Mouse (Mus musculus): ENCODE data around the gene Vmn1r44. TPM values are rescaled to one million over a fixed set of nuclear protein-coding genes. Genes with fewer than 3 reads are reported as not detected.
"Not testable (repeated sequence)": the region's sequence is repeated elsewhere in the genome, so short reads cannot be mapped to it uniquely, and the experiment has no call there.

Vmn1r44 gene
- not detected in 2 replicates for polyA plus RNA-seq (2015; fragmentation: Nextera tagmentation; extraction: Ambion mirVana)

- no peak within 1 kb of the TSS for H3K4me3 ChIP-seq (ENCODE audit: low read length)
- no peaks in the 10 kb centered on the region for H3K4me1 ChIP-seq (ENCODE audit: control insufficient read depth, insufficient read depth, low read length)
- no peak for ATAC-seq (replicated peaks; ENCODE audit: extremely low read depth, insufficient read depth, low FRiP score)
- no peak within 1 kb of the TSS for H3K4me2 ChIP-seq (ENCODE audit: low read depth, low read length)
- H3K9ac ChIP-seq (ENCODE audit: low read length), result no peak within 1 kb of the TSS
- H3K9me3 ChIP-seq (replicated peaks; ENCODE audit: control insufficient read depth, low read length), result no peaks in the 10 kb centered on the region; the same call in 1 of the 2 replicates
- no peaks in the 10 kb centered on the region for H3K36me3 ChIP-seq (ENCODE audit: control insufficient read depth, insufficient read depth)
- WGBS, result 63% methylated on average over 1 of the region's 1 CpGs
- no peak within 1 kb of the TSS for H3K27ac ChIP-seq (ENCODE audit: low read length)
- no peaks in the 10 kb centered on the region for H3K27me3 ChIP-seq (ENCODE audit: control insufficient read depth, insufficient read depth, low read length)
Measured at GRCm38 (mm10) chr6:89883360-89883759, at the start of gene Vmn1r44. Gene Vmn1r44 (plus strand): TSS chr6:89883660.

- no peaks in the 10 kb centered on the region for H3K36me3 ChIP-seq (ENCODE audit: control insufficient read depth, insufficient read depth)
- no peak for ATAC-seq (replicated peaks; ENCODE audit: extremely low read depth, insufficient read depth, low FRiP score)
- no peak overlapping the region for H3K27ac ChIP-seq (ENCODE audit: low read length)
- 65% methylated on average over 3 of the region's 3 CpGs for WGBS
- no peak overlapping the region for H3K4me2 ChIP-seq (ENCODE audit: low read depth, low read length)
- H3K4me1 ChIP-seq (ENCODE audit: control insufficient read depth, insufficient read depth, low read length), result no peaks in the 10 kb centered on the region
- H3K4me3 ChIP-seq (ENCODE audit: low read length), result no peak overlapping the region
- no peaks in the 10 kb centered on the region for H3K27me3 ChIP-seq (ENCODE audit: control insufficient read depth, insufficient read depth, low read length)
- H3K9me3 ChIP-seq (replicated peaks; ENCODE audit: control insufficient read depth, low read length), result peaks cover 7% of the 10 kb centered on the region
- no peak overlapping the region for H3K9ac ChIP-seq (ENCODE audit: low read length)
Measured at GRCm38 (mm10) chr6:89857552-89857951, 25.9 kb upstream of the Vmn1r44 start.

- Histone ChIP-seq H3K27me3 (ENCODE audit: control insufficient read depth, insufficient read depth, low read length) (no peaks in the 10 kb centered on the region), H3K36me3 (ENCODE audit: control insufficient read depth, insufficient read depth) (no peaks in the 10 kb centered on the region), H3K9ac (ENCODE audit: low read length) (no peak overlapping the region), H3K4me2 (ENCODE audit: low read depth, low read length) (no peak overlapping the region), H3K27ac (ENCODE audit: low read length) (no peak overlapping the region), H3K4me1 (ENCODE audit: control insufficient read depth, insufficient read depth, low read length) (no peaks in the 10 kb centered on the region), H3K9me3 (replicated peaks; ENCODE audit: control insufficient read depth, low read length) (peaks cover 7% of the 10 kb centered on the region), H3K4me3 (ENCODE audit: low read length) (no peak overlapping the region)
- WGBS, result 74% methylated on average over 2 of the region's 2 CpGs
- no peak for ATAC-seq (replicated peaks; ENCODE audit: extremely low read depth, insufficient read depth, low FRiP score)
Measured at GRCm38 (mm10) chr6:89859839-89860238, 23.6 kb upstream of the Vmn1r44 start.

- Histone ChIP-seq H3K9me3 (replicated peaks; ENCODE audit: control insufficient read depth, low read length) (peaks cover 25% of the 10 kb centered on the region), H3K4me1 (ENCODE audit: control insufficient read depth, insufficient read depth, low read length) (no peaks in the 10 kb centered on the region), H3K27me3 (ENCODE audit: control insufficient read depth, insufficient read depth, low read length) (no peaks in the 10 kb centered on the region), H3K36me3 (ENCODE audit: control insufficient read depth, insufficient read depth) (no peaks in the 10 kb centered on the region), H3K4me3 (ENCODE audit: low read length) (no peak overlapping the region), H3K4me2 (ENCODE audit: low read depth, low read length) (no peak overlapping the region), H3K27ac (ENCODE audit: low read length) (no peak overlapping the region), H3K9ac (ENCODE audit: low read length) (no peak overlapping the region)
- ATAC-seq (replicated peaks; ENCODE audit: extremely low read depth, insufficient read depth, low FRiP score), result no peak
- WGBS, result 48% methylated on average over 4 of the region's 4 CpGs
Measured at GRCm38 (mm10) chr6:89863792-89864191, 19.7 kb upstream of the Vmn1r44 start.

- Histone ChIP-seq H3K27ac (ENCODE audit: low read length) (no peak overlapping the region), H3K9ac (ENCODE audit: low read length) (no peak overlapping the region), H3K4me2 (ENCODE audit: low read depth, low read length) (no peak overlapping the region), H3K4me3 (ENCODE audit: low read length) (no peak overlapping the region), H3K4me1 (ENCODE audit: control insufficient read depth, insufficient read depth, low read length) (no peaks in the 10 kb centered on the region), H3K36me3 (ENCODE audit: control insufficient read depth, insufficient read depth) (no peaks in the 10 kb centered on the region), H3K27me3 (ENCODE audit: control insufficient read depth, insufficient read depth, low read length) (no peaks in the 10 kb centered on the region), H3K9me3 (replicated peaks; ENCODE audit: control insufficient read depth, low read length) (peaks cover 19% of the 10 kb centered on the region)
- no peak for ATAC-seq (replicated peaks; ENCODE audit: extremely low read depth, insufficient read depth, low FRiP score)
- WGBS, result 81% methylated on average over 2 of the region's 2 CpGs
Measured at GRCm38 (mm10) chr6:89867276-89867675, 16.2 kb upstream of the Vmn1r44 start.

GRCm38 (mm10) chr6:89867976-89868375 lies 15.5 kb upstream of the Vmn1r44 start:
- no peak overlapping the region for H3K4me3 ChIP-seq (ENCODE audit: low read length)
- H3K9ac ChIP-seq (ENCODE audit: low read length), result no peak overlapping the region
- ATAC-seq (replicated peaks; ENCODE audit: extremely low read depth, insufficient read depth, low FRiP score), result no peak
- no peaks in the 10 kb centered on the region for H3K4me1 ChIP-seq (ENCODE audit: control insufficient read depth, insufficient read depth, low read length)
- no peaks in the 10 kb centered on the region for H3K36me3 ChIP-seq (ENCODE audit: control insufficient read depth, insufficient read depth)
- peaks cover 18% of the 10 kb centered on the region for H3K9me3 ChIP-seq (replicated peaks; ENCODE audit: control insufficient read depth, low read length)
- no peak overlapping the region for H3K4me2 ChIP-seq (ENCODE audit: low read depth, low read length)
- H3K27me3 ChIP-seq (ENCODE audit: control insufficient read depth, insufficient read depth, low read length), result no peaks in the 10 kb centered on the region
- WGBS, result 83% methylated on average over 2 of the region's 2 CpGs
- no peak overlapping the region for H3K27ac ChIP-seq (ENCODE audit: low read length)

- WGBS, result 75% methylated on average over 3 of the region's 3 CpGs
- not testable (repeated sequence) for ATAC-seq (replicated peaks; ENCODE audit: extremely low read depth, insufficient read depth, low FRiP score); H3K9me3 ChIP-seq (replicated peaks; ENCODE audit: control insufficient read depth, low read length); H3K27ac ChIP-seq (ENCODE audit: low read length); H3K4me3 ChIP-seq (ENCODE audit: low read length); H3K36me3 ChIP-seq (ENCODE audit: control insufficient read depth, insufficient read depth); H3K4me2 ChIP-seq (ENCODE audit: low read depth, low read length); H3K4me1 ChIP-seq (ENCODE audit: control insufficient read depth, insufficient read depth, low read length); H3K27me3 ChIP-seq (ENCODE audit: control insufficient read depth, insufficient read depth, low read length); H3K9ac ChIP-seq (ENCODE audit: low read length)
Measured at GRCm38 (mm10) chr6:89876313-89876712, 7.1 kb upstream of the Vmn1r44 start, which contains the start of the genes Vmn1r42 and Vmn1r43. Gene Vmn1r42 (minus strand): TSS chr6:89876413. Gene Vmn1r43 (minus strand): TSS chr6:89876413.

GRCm38 (mm10) chr6:89876963-89877362 lies 6.5 kb upstream of the Vmn1r44 start:
- no peaks in the 10 kb centered on the region for H3K36me3 ChIP-seq (ENCODE audit: control insufficient read depth, insufficient read depth)
- no peak overlapping the region for H3K4me2 ChIP-seq (ENCODE audit: low read depth, low read length)
- no peaks in the 10 kb centered on the region for H3K4me1 ChIP-seq (ENCODE audit: control insufficient read depth, insufficient read depth, low read length)
- no peaks in the 10 kb centered on the region; the same call in 1 of the 2 replicates for H3K9me3 ChIP-seq (replicated peaks; ENCODE audit: control insufficient read depth, low read length)
- H3K9ac ChIP-seq (ENCODE audit: low read length), result no peak overlapping the region
- no peaks in the 10 kb centered on the region for H3K27me3 ChIP-seq (ENCODE audit: control insufficient read depth, insufficient read depth, low read length)
- no peak for ATAC-seq (replicated peaks; ENCODE audit: extremely low read depth, insufficient read depth, low FRiP score)
- H3K27ac ChIP-seq (ENCODE audit: low read length), result no peak overlapping the region
- 54% methylated on average over 2 of the region's 2 CpGs for WGBS
- no peak overlapping the region for H3K4me3 ChIP-seq (ENCODE audit: low read length)

- Histone ChIP-seq H3K27ac (ENCODE audit: low read length) (no peak overlapping the region), H3K4me1 (ENCODE audit: control insufficient read depth, insufficient read depth, low read length) (no peaks in the 10 kb centered on the region), H3K9ac (ENCODE audit: low read length) (no peak overlapping the region), H3K9me3 (replicated peaks; ENCODE audit: control insufficient read depth, low read length) (no peaks in the 10 kb centered on the region; the same call in 1 of the 2 replicates), H3K4me2 (ENCODE audit: low read depth, low read length) (no peak overlapping the region), H3K27me3 (ENCODE audit: control insufficient read depth, insufficient read depth, low read length) (no peaks in the 10 kb centered on the region), H3K4me3 (ENCODE audit: low read length) (no peak overlapping the region), H3K36me3 (ENCODE audit: control insufficient read depth, insufficient read depth) (no peaks in the 10 kb centered on the region)
- no peak for ATAC-seq (replicated peaks; ENCODE audit: extremely low read depth, insufficient read depth, low FRiP score)
Measured at GRCm38 (mm10) chr6:89880867-89881266, 2.6 kb upstream of the Vmn1r44 start.

Data from heart, embryonic 16.5 days (tissue).